Mouse (Mus musculus) midbrain, embryonic 13.5 days (tissue): ENCODE measurements around the gene Manba. TPM values are rescaled to one million over a fixed set of nuclear protein-coding genes. Genes with fewer than 3 reads are reported as not detected.

ENCODE experiments used
- ATAC-seq: fragments of 200-750 bp; cut with Nextera tagmentation; 2 replicates; pipeline ENCODE4 v1.8.0; 2017; ENCODE audit warnings: mild to moderate bottlenecking, moderate TSS enrichment, moderate library complexity
- H3K27ac ChIP-seq: fragments of 300-500 bp; sonication (generic); 2 replicates; pipeline ENCODE4 v1.5.1; 2015; ENCODE audit warnings: inconsistent platforms, mild to moderate bottlenecking, moderate library complexity
- H3K27me3 ChIP-seq: fragments of 300-500 bp; sonication (generic); 2 replicates; pipeline ENCODE4 v1.6.1; 2015; ENCODE audit warnings: mild to moderate bottlenecking, inconsistent platforms
- H3K36me3 ChIP-seq: fragments of 300-500 bp; sonication (generic); 2 replicates; pipeline ENCODE4 v1.6.1; 2015; ENCODE audit warnings: mild to moderate bottlenecking, inconsistent platforms
- H3K4me1 ChIP-seq: fragments of 300-500 bp; sonication (generic); replicated peaks from 2 replicates; pipeline ENCODE4 v1.6.1; 2015; ENCODE audit warnings: inconsistent platforms
- H3K4me2 ChIP-seq: fragments of 300-500 bp; sonication (generic); replicated peaks from 2 replicates; pipeline ENCODE4 v1.6.1; 2015; ENCODE audit warnings: moderate library complexity, mild to moderate bottlenecking, inconsistent platforms
- H3K4me3 ChIP-seq: fragments of 300-500 bp; sonication (generic); replicated peaks from 2 replicates; pipeline ENCODE4 v1.5.1; 2015; ENCODE audit warnings: mild to moderate bottlenecking, inconsistent platforms
- H3K9ac ChIP-seq: fragments of 300-500 bp; sonication (generic); replicated peaks from 2 replicates; pipeline ENCODE4 v1.6.1; 2015; ENCODE audit warnings: mild to moderate bottlenecking, inconsistent platforms
- H3K9me3 ChIP-seq: fragments of 300-500 bp; sonication (generic); 2 replicates; pipeline ENCODE4 v1.6.1; 2016; ENCODE audit warnings: mild to moderate bottlenecking, inconsistent platforms
- WGBS: fragments of 180-500 bp; shearing (Covaris S2); methylation state at CpG from one replicate; pipeline ENCODE4 v1.1.7; 2015; 5-methylcytosine and 5-hydroxymethylcytosine counted together
- polyA plus RNA-seq: library from polyadenylated mRNA; unstranded; fragments of >200 nt; fragmentation: Nextera tagmentation; extraction: Ambion mirVana; gene quantifications from 2 replicates; pipeline ENCODE4 v1.2.1, GENCODE M21; 2015

The Manba gene
- polyA plus RNA-seq, 1 experiment from 2014 or later: 5.0 TPM

- no peaks in the 10 kb centered on the region for H3K4me1 ChIP-seq
- ATAC-seq: no peak
- no peaks in the 10 kb centered on the region for H3K9me3 ChIP-seq
- 0 out of 2 replicates have a peak overlapping the region, but pooled peaks have one; percentile 9 for H3K4me2 ChIP-seq
- no peak overlapping the region for H3K27ac ChIP-seq
- no peaks in the 10 kb centered on the region for H3K27me3 ChIP-seq
- WGBS: 69% methylated on average over 13 of the region's 13 CpGs
- no peak overlapping the region for H3K4me3 ChIP-seq
- H3K9ac ChIP-seq: no peak overlapping the region
- H3K36me3 ChIP-seq: no peaks in the 10 kb centered on the region
Observed at GRCm38 (mm10) chr3:135571540-135571939, 86.1 kb downstream of the Manba start.

- Histone ChIP-seq H3K4me1 (no peaks in the 10 kb centered on the region), H3K4me3 (no peak overlapping the region), H3K27me3 (no peaks in the 10 kb centered on the region), H3K9ac (no peak overlapping the region), H3K27ac (no peak overlapping the region), H3K9me3 (no peaks in the 10 kb centered on the region), H3K4me2 (no peak overlapping the region), H3K36me3 (no peaks in the 10 kb centered on the region)
- no peak for ATAC-seq
- WGBS: 75% methylated on average over 6 of the region's 6 CpGs
Observed at GRCm38 (mm10) chr3:135573051-135573450, 87.6 kb downstream of the Manba start.

GRCm38 (mm10) chr3:135575126-135575525, 89.7 kb downstream of the Manba start:
- no peak overlapping the region for H3K9ac ChIP-seq
- no peak overlapping the region for H3K4me3 ChIP-seq
- ATAC-seq: no peak
- no peaks in the 10 kb centered on the region for H3K9me3 ChIP-seq
- no peak overlapping the region for H3K27ac ChIP-seq
- 92% methylated on average over 3 of the region's 3 CpGs for WGBS
- no peaks in the 10 kb centered on the region for H3K36me3 ChIP-seq
- no peaks in the 10 kb centered on the region for H3K4me1 ChIP-seq
- no peak overlapping the region for H3K4me2 ChIP-seq
- H3K27me3 ChIP-seq: no peaks in the 10 kb centered on the region

GRCm38 (mm10) chr3:135578588-135579140, 93.3 kb downstream of the Manba start:
- WGBS: 47% methylated on average over 5 of the region's 5 CpGs

GRCm38 (mm10) chr3:135579179-135579578, 93.8 kb downstream of the Manba start:
- Histone ChIP-seq H3K9ac (no peak overlapping the region), H3K4me1 (peaks cover 10% of the 10 kb centered on the region), H3K27ac (no peak overlapping the region), H3K36me3 (peaks cover 3% of the 10 kb centered on the region; the same call in 1 of the 2 replicates), H3K9me3 (no peaks in the 10 kb centered on the region), H3K27me3 (no peaks in the 10 kb centered on the region), H3K4me3 (no peak overlapping the region), H3K4me2 (no peak overlapping the region)
- ATAC-seq: no peak
- 65% methylated on average over 4 of the region's 4 CpGs for WGBS

More at GRCm38 (mm10) chr3:135578588-135579140, 93.3 kb downstream of the Manba start:
- Histone ChIP-seq H3K27ac (no peak overlapping the region), H3K27me3 (no peaks in the 10 kb centered on the region), H3K9ac (no peak overlapping the region), H3K4me3 (no peak overlapping the region), H3K4me1 (peaks cover 10% of the 10 kb centered on the region), H3K9me3 (no peaks in the 10 kb centered on the region), H3K36me3 (no peaks in the 10 kb centered on the region), H3K4me2 (no peak overlapping the region)
- ATAC-seq: no peak

- H3K36me3 ChIP-seq: peaks cover 14% of the 10 kb centered on the region
- no peaks in the 10 kb centered on the region for H3K27me3 ChIP-seq
- no peak overlapping the region for H3K4me3 ChIP-seq
- no peak overlapping the region for H3K27ac ChIP-seq
- WGBS: 84% methylated on average over 21 of the region's 21 CpGs
- no peak for ATAC-seq
- peaks cover 10% of the 10 kb centered on the region for H3K4me1 ChIP-seq
- no peak overlapping the region for H3K9ac ChIP-seq
- no peaks in the 10 kb centered on the region for H3K9me3 ChIP-seq
- H3K4me2 ChIP-seq: no peak overlapping the region
Observed at GRCm38 (mm10) chr3:135580439-135581275, 95.2 kb downstream of the Manba start.

- Histone ChIP-seq H3K9ac (0 out of 2 replicates have a peak overlapping the region, but pooled peaks have one; percentile 5), H3K9me3 (no peaks in the 10 kb centered on the region), H3K36me3 (peaks cover 16% of the 10 kb centered on the region), H3K27me3 (no peaks in the 10 kb centered on the region), H3K4me1 (peaks cover 10% of the 10 kb centered on the region), H3K4me3 (no peak overlapping the region), H3K27ac (peak overlapping the region; percentile 19; the same call in 1 of the 2 replicates), H3K4me2 (no peak overlapping the region)
- 8% methylated on average over 10 of the region's 10 CpGs for WGBS
- peak; percentile 86 for ATAC-seq
Observed at GRCm38 (mm10) chr3:135581606-135582117, 96.3 kb downstream of the Manba start.

- WGBS: 85% methylated on average over 7 of the region's 7 CpGs
- 0 out of 2 replicates have a peak overlapping the region, but pooled peaks have one; percentile 5 for H3K9ac ChIP-seq
- H3K4me3 ChIP-seq: no peak overlapping the region
- ATAC-seq: no peak; the same call in 1 of the 2 replicates
- H3K27me3 ChIP-seq: no peaks in the 10 kb centered on the region
- peaks cover 10% of the 10 kb centered on the region for H3K4me1 ChIP-seq
- H3K36me3 ChIP-seq: peaks cover 22% of the 10 kb centered on the region
- H3K27ac ChIP-seq: 0 out of 2 replicates have a peak overlapping the region, but pooled peaks have one; percentile 19
- H3K9me3 ChIP-seq: no peaks in the 10 kb centered on the region
- no peak overlapping the region for H3K4me2 ChIP-seq
Observed at GRCm38 (mm10) chr3:135582246-135582645, 96.8 kb downstream of the Manba start.

GRCm38 (mm10) chr3:135585482-135585881, 100.1 kb downstream of the Manba start:
- peaks cover 44% of the 10 kb centered on the region for H3K36me3 ChIP-seq
- no peak for ATAC-seq

GRCm38 (mm10) chr3:135586060-135586459, 100.6 kb downstream of the Manba start:
- 93% methylated on average over 2 of the region's 2 CpGs for WGBS
- no peak for ATAC-seq
- no peak overlapping the region for H3K4me2 ChIP-seq

More at GRCm38 (mm10) chr3:135585482-135585881, 100.1 kb downstream of the Manba start:
- H3K4me2 ChIP-seq: no peak overlapping the region
- H3K4me1 ChIP-seq: peaks cover 10% of the 10 kb centered on the region
- H3K4me3 ChIP-seq: no peak overlapping the region
- H3K9me3 ChIP-seq: no peaks in the 10 kb centered on the region
- WGBS: 57% methylated on average over 6 of the region's 6 CpGs
- H3K9ac ChIP-seq: no peak overlapping the region
- H3K27ac ChIP-seq: no peak overlapping the region
- H3K27me3 ChIP-seq: no peaks in the 10 kb centered on the region

GRCm38 (mm10) chr3:135586471-135586880, 101.1 kb downstream of the Manba start:
- Histone ChIP-seq H3K27ac (no peak overlapping the region), H3K27me3 (no peaks in the 10 kb centered on the region), H3K4me2 (no peak overlapping the region), H3K9me3 (no peaks in the 10 kb centered on the region), H3K4me1 (peaks cover 8% of the 10 kb centered on the region), H3K36me3 (peaks cover 49% of the 10 kb centered on the region), H3K4me3 (no peak overlapping the region), H3K9ac (no peak overlapping the region)
- no peak for ATAC-seq
- WGBS: 90% methylated on average over 4 of the region's 4 CpGs

More at GRCm38 (mm10) chr3:135586060-135586459, 100.6 kb downstream of the Manba start:
- H3K9me3 ChIP-seq: no peaks in the 10 kb centered on the region
- no peak overlapping the region for H3K9ac ChIP-seq
- H3K4me3 ChIP-seq: no peak overlapping the region
- H3K4me1 ChIP-seq: peaks cover 10% of the 10 kb centered on the region
- no peaks in the 10 kb centered on the region for H3K27me3 ChIP-seq
- no peak overlapping the region for H3K27ac ChIP-seq
- H3K36me3 ChIP-seq: peaks cover 49% of the 10 kb centered on the region

GRCm38 (mm10) chr3:135590471-135590870, 105.1 kb downstream of the Manba start:
- no peaks in the 10 kb centered on the region for H3K27me3 ChIP-seq
- 89% methylated on average over 4 of the region's 4 CpGs for WGBS
- no peak overlapping the region for H3K9ac ChIP-seq
- no peak overlapping the region for H3K4me3 ChIP-seq
- ATAC-seq: no peak
- H3K9me3 ChIP-seq: no peaks in the 10 kb centered on the region
- no peak overlapping the region for H3K4me2 ChIP-seq
- peaks cover 60% of the 10 kb centered on the region for H3K36me3 ChIP-seq
- H3K4me1 ChIP-seq: 0 out of 2 replicates have a peak, but pooled peaks cover 3% of the 10 kb centered on the region
- no peak overlapping the region for H3K27ac ChIP-seq
